Mouse (Mus musculus) heart, adult 2 months (tissue): ENCODE measurements around the gene Ccdc113. TPM values are rescaled to one million over a fixed set of nuclear protein-coding genes. Genes with fewer than 3 reads are reported as not detected.
A peak's percentile ranks its signal among the peaks of the same experiment; 100 is the strongest.

Experiments used
- DNase-seq, 2 experiments: peaks; one replicate each; pipeline ENCODE4 v3.0.0; 2021
- H3K27ac ChIP-seq: fragments of 200-600 bp; 2 replicates; pipeline ENCODE4 v1.8.1; 2022
- H3K27me3 ChIP-seq: fragments of 200-500 bp; 2 replicates; pipeline ENCODE4 v1.6.1; 2012; ENCODE audit warnings: mild to moderate bottlenecking, low read length, inconsistent platforms, mixed read lengths; ENCODE audit not compliant: control insufficient read depth, insufficient read depth
- H3K36me3 ChIP-seq: fragments of 200-500 bp; 2 replicates; pipeline ENCODE4 v1.6.1; 2012; ENCODE audit warnings: low read length, inconsistent platforms; ENCODE audit not compliant: control insufficient read depth, insufficient read depth
- H3K4me1 ChIP-seq: fragments of 200-500 bp; 2 replicates; pipeline ENCODE4 v1.6.1; 2011; ENCODE audit warnings: low read length; ENCODE audit not compliant: control insufficient read depth, insufficient read depth
- H3K4me3 ChIP-seq: fragments of 200-600 bp; 2 replicates; pipeline ENCODE4 v1.8.1; 2022
- H3K79me2 ChIP-seq: fragments of 200-500 bp; replicated peaks from 2 replicates; pipeline ENCODE4 v1.6.1; 2012; ENCODE audit warnings: mild to moderate bottlenecking, inconsistent platforms, low read length, moderate library complexity, mixed read lengths; ENCODE audit not compliant: control insufficient read depth, insufficient read depth
- H3K9ac ChIP-seq: fragments of 200-500 bp; 2 replicates; pipeline ENCODE4 v1.6.1; 2012; ENCODE audit warnings: low read depth, mild to moderate bottlenecking, control low read depth, inconsistent platforms, low read length, mixed read lengths
- CTCF ChIP-seq: fragments of 200-600 bp; IDR thresholded peaks from 2 replicates; pipeline ENCODE4 v1.8.1; 2022; ENCODE audit warnings: antibody characterized with exemption, mild to moderate bottlenecking, moderate library complexity
- EP300 ChIP-seq: fragments of 200-500 bp; IDR thresholded peaks from 2 replicates; pipeline ENCODE4 v1.6.1; 2011; ENCODE audit warnings: low read depth, low read length, control low read depth; ENCODE audit not compliant: insufficient read depth
- POLR2A ChIP-seq: fragments of 200-500 bp; IDR thresholded peaks from 2 replicates; pipeline ENCODE4 v1.6.1; 2011; ENCODE audit warnings: mild to moderate bottlenecking, low read depth, low read length, control low read depth; ENCODE audit not compliant: insufficient read depth
- WGBS: fragments of 180-500 bp; shearing (Covaris S2); methylation state at CpG from one replicate; pipeline ENCODE4 v1.1.7; 2018; 5-methylcytosine and 5-hydroxymethylcytosine counted together
- intact Hi-C: fragments of 180-260 bp; cut with DNase I; formaldehyde crosslinking; loops from one replicate; pipeline ENCODE4 v1.15.1; 2025
- polyA plus RNA-seq: library from polyadenylated mRNA; depleted of rRNA; stranded (reverse); fragments of >200 nt; gene quantifications from 2 replicates; pipeline ENCODE4 v1.2.3, GENCODE M21; 2012
- total RNA-seq, 2 experiments: library from RNA; stranded (reverse); gene quantifications; 2 replicates each; pipeline ENCODE4 v1.2.3; 2021

Gene Ccdc113
- total and polyA plus RNA-seq, 3 experiments: 0.14 TPM; not detected in 2

GRCm38 (mm10) chr8:95523991-95524390 is 9.9 kb upstream of the Ccdc113 start:
- intact Hi-C loops: no loop called here
- Histone ChIP-seq H3K9ac (no peak overlapping the region), H3K4me1 (no peaks in the 10 kb centered on the region)

GRCm38 (mm10) chr8:95528194-95528593 is 5.7 kb upstream of the Ccdc113 start:
- Histone ChIP-seq H3K4me1 (no peaks in the 10 kb centered on the region), H3K27ac (no peak overlapping the region), H3K4me3 (no peak overlapping the region), H3K27me3 (no peaks in the 10 kb centered on the region), H3K79me2 (no peaks in the 10 kb centered on the region), H3K9ac (no peak overlapping the region), H3K36me3 (no peaks in the 10 kb centered on the region)
- intact Hi-C loops: no loop called here
- WGBS: 87% methylated on average over 10 of the region's 10 CpGs
- no peak for TF ChIP-seq EP300
- no peak for TF ChIP-seq CTCF
- no peak for TF ChIP-seq POLR2A
- DNase-seq: no peak

More at GRCm38 (mm10) chr8:95523991-95524390, 9.9 kb upstream of the Ccdc113 start:
- 72% methylated on average over 4 of the region's 4 CpGs for WGBS
- Histone ChIP-seq H3K27me3 (no peaks in the 10 kb centered on the region), H3K36me3 (no peaks in the 10 kb centered on the region), H3K4me3 (no peak overlapping the region), H3K27ac (no peak overlapping the region), H3K79me2 (no peaks in the 10 kb centered on the region)
- TF ChIP-seq POLR2A: no peak
- TF ChIP-seq CTCF: no peak
- TF ChIP-seq EP300: no peak
- DNase-seq: no peak

GRCm38 (mm10) chr8:95528750-95529310 is 5.1 kb upstream of the Ccdc113 start:
- no peak for DNase-seq
- no peaks in the 10 kb centered on the region for H3K4me1 ChIP-seq
- WGBS: 64% methylated on average over 9 of the region's 9 CpGs
- H3K79me2 ChIP-seq: no peaks in the 10 kb centered on the region
- H3K4me3 ChIP-seq: no peak overlapping the region
- intact Hi-C loops: no loop called here
- H3K27me3 ChIP-seq: no peaks in the 10 kb centered on the region
- no peaks in the 10 kb centered on the region for H3K36me3 ChIP-seq
- TF ChIP-seq CTCF (peak; percentile 19), POLR2A (no peak)
- H3K27ac ChIP-seq: no peak overlapping the region
- no peak overlapping the region for H3K9ac ChIP-seq

GRCm38 (mm10) chr8:95532206-95532605 is 1.7 kb upstream of the Ccdc113 start:
- Histone ChIP-seq H3K9ac (no peak overlapping the region), H3K27ac (no peak overlapping the region), H3K4me1 (no peaks in the 10 kb centered on the region), H3K4me3 (no peak overlapping the region), H3K27me3 (no peaks in the 10 kb centered on the region), H3K79me2 (no peaks in the 10 kb centered on the region), H3K36me3 (no peaks in the 10 kb centered on the region)
- 80% methylated on average over 4 of the region's 4 CpGs for WGBS
- no peak for DNase-seq
- TF ChIP-seq EP300 (no peak), CTCF (no peak), POLR2A (no peak)
- intact Hi-C loops: no loop called here

- Histone ChIP-seq H3K79me2 (no peaks in the 10 kb centered on the region), H3K4me1 (no peaks in the 10 kb centered on the region), H3K27me3 (no peaks in the 10 kb centered on the region), H3K36me3 (no peaks in the 10 kb centered on the region), H3K27ac (no peak overlapping the region), H3K9ac (no peak overlapping the region), H3K4me3 (no peak overlapping the region)
- WGBS: 74% methylated on average over 5 of the region's 5 CpGs
- DNase-seq: no peak
- intact Hi-C loops: no loop called here
- peak; percentile 49 for TF ChIP-seq CTCF
- TF ChIP-seq POLR2A: no peak
These were observed 5.6 kb downstream of the Ccdc113 start for GRCm38 (mm10) chr8:95539487-95539886.

GRCm38 (mm10) chr8:95542191-95542590 is 8.3 kb downstream of the Ccdc113 start:
- Histone ChIP-seq H3K4me1 (no peaks in the 10 kb centered on the region), H3K36me3 (no peaks in the 10 kb centered on the region), H3K79me2 (no peaks in the 10 kb centered on the region), H3K27me3 (no peaks in the 10 kb centered on the region), H3K9ac (no peak overlapping the region), H3K27ac (no peak overlapping the region), H3K4me3 (no peak overlapping the region)
- WGBS: 66% methylated on average over 6 of the region's 6 CpGs
- DNase-seq: no peak
- TF ChIP-seq CTCF (no peak), POLR2A (no peak), EP300 (no peak)
- intact Hi-C loops: no loop called here
